Mouse (Mus musculus): ENCODE results near the gene Lurap1l.
"Not testable (repeated sequence)": the region's sequence is repeated elsewhere in the genome, so short reads cannot be mapped to it uniquely, and the experiment has no call there.

Gene Lurap1l

DNA sequence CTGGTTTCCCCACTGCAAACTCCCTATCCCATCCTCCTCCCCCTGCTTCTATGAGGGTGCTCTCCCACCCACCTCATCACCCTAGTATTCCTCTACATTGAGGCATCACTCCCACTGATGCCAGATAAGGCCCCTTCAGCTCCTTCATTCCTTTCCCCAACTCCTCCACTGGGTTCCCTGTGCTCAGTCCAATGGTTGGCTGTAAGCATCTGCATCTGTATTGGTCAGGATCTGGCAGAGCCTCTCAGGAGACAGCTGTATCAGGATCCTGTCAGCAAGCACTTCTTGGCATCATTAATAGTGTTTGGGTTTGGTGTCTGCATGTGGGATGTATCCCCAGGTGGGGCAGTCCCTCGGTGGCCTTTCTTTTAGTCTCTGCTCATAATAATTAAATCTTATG lies 6.7 kb downstream of the Lurap1l start:
- not testable (repeated sequence) for DNase-seq (ENCODE audit: low read depth, low spot score)

- peak; percentile 33 for DNase-seq (ENCODE audit: low read depth, low spot score)
Observed at GRCm38 (mm10) chr4:80917812-80918211, 7.4 kb downstream of the Lurap1l start.

GRCm38 (mm10) chr4:80918526-80919129 lies 8.2 kb downstream of the Lurap1l start:
- DNase-seq (ENCODE audit: low read depth, low spot score), result peak; percentile 57

GRCm38 (mm10) chr4:80919217-80919867 lies 8.9 kb downstream of the Lurap1l start:
- peak; percentile 33 for DNase-seq (ENCODE audit: low read depth, low spot score)

DNA sequence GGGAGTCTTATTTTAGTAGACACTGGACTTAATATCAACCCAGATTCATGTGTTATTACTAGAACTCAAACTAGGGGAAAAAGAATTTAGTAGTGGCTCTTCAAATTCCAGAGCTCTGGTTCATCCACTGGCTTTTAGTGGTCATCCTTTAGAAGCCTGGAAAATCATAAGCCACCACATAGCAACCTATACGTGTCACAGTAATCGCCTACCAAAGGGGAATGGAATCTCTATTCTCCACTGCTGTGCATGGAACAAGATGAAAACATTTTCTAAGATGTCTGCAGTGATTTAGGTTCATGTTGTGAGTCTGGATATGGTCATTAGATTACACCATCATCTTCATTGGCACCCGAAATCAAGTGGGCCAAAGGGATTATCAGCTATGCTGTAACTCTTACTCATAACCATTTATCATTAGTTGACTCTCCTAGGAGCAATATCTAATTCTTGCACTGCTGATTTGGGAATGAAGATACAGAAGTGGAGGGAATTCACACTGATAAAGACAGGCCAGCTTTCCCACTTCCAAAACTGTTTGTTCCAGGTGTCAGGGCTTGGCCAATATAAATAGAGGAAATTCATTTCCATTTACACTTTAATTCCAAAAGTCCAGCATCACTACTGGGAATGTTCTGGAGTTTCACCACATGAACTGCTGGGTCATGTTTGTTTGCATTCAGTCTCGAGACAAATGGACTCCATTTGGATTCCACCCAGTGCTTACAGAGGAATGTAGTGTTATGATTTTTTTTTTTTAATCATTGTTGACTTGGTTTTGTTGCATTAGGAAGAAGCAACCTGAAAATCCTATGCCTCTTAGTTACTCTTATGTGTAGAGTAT lies 11.4 kb downstream of the Lurap1l start:
- no peak for DNase-seq (ENCODE audit: low read depth, low spot score)

DNA sequence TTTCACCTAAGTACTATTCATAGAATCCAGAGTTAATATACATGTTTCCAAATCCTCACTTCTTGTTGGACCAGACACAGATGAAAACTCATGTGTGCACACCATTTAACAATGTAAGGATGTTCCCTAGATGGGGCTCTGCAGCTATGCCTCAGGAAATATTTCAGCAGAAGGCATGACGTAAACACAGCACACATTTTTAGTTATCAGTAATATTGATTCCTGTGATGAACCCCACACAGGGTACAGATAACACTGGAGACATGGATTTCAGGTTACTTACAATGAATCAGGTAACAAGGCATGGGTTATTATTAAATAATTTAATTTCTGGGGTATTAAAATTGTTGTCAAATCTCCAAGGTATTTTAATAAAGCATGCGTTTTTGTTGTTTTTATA lies 12.2 kb downstream of the Lurap1l start:
- no peak for DNase-seq (ENCODE audit: low read depth, low spot score)

GRCm38 (mm10) chr4:80924815-80925214 lies 14.4 kb downstream of the Lurap1l start:
- peak; percentile 64 for DNase-seq (ENCODE audit: low read depth, low spot score)

GRCm38 (mm10) chr4:80925752-80926519 lies 15.5 kb downstream of the Lurap1l start:
- peak; percentile 47 for DNase-seq (ENCODE audit: low read depth, low spot score)

- DNase-seq (ENCODE audit: low read depth, low spot score), result no peak
Observed at GRCm38 (mm10) chr4:80934749-80935148, 24.3 kb downstream of the Lurap1l start.

GRCm38 (mm10) chr4:80939115-80939514 lies 28.7 kb downstream of the Lurap1l start:
- DNase-seq (ENCODE audit: low read depth, low spot score), result no peak

DNA sequence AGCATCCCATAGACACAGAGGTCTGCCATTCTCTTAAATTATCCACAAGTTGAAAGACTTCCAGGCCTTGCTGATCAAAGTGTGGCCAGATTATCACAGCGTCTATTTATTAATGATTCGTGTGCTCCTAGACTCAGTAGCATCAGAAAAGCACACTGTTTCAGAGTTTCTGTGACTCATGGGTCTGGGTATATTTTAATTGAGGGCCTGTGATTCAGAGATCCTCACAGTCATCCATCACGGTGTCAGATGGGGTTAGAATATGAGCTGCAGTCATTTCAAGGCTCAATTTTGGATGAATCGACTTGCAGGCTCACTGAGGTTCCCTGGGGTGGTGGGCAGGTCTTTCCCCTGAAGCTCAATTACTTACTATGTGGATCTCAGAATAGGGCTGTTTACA lies 30.5 kb downstream of the Lurap1l start:
- DNase-seq (ENCODE audit: low read depth, low spot score), result peak; percentile 29

- no peak for DNase-seq (ENCODE audit: low read depth, low spot score)
Observed at GRCm38 (mm10) chr4:80941978-80942377, 31.5 kb downstream of the Lurap1l start.

GRCm38 (mm10) chr4:80944605-80945004 lies 34.2 kb downstream of the Lurap1l start:
- DNase-seq (ENCODE audit: low read depth, low spot score), result peak; percentile 71

DNA sequence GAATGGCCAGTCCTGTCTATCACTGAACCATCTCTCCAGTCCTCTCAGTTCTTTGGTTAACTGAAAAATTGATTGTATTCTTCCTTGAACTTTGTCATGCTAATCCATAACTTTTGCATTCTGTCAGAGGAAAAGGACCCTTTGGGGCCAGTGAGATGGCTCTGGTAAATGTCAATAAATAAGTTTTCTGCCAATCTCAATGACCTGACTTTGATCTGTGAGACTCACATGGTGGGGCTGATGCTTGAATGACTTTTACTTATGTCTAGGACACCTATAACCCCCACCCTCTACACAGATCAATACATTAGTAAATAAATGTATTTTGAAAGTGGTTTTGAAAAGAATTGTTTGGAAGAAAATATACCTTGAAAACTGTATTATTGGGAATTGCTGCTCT lies 38.7 kb downstream of the Lurap1l start:
- no peak for DNase-seq (ENCODE audit: low read depth, low spot score)

DNA sequence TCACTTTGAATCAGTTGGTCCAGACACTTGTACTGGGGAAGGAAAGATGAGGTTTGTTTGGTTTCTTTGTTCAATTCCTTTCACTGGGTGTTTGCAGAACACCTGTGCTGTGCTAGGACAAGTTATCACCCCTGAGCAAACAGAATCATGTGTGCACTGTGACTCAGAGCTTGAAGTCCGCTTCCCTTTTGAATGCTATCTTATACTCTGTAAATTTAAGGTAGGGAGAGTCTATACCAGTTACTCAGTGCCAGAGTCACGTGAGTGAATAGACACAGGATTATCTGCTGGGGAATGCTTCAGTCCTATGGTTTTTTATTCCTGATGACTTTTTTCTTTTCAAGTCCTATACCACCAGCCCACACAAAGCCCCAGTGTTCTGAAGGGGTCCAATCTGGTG lies 39.3 kb downstream of the Lurap1l start:
- no peak for DNase-seq (ENCODE audit: low read depth, low spot score)

- DNase-seq (ENCODE audit: low read depth, low spot score), result peak; percentile 15
Observed at GRCm38 (mm10) chr4:80950280-80950781, 39.9 kb downstream of the Lurap1l start.

- DNase-seq (ENCODE audit: low read depth, low spot score), result peak; percentile 26
Observed at GRCm38 (mm10) chr4:80952653-80953052, 42.2 kb downstream of the Lurap1l start.

- no peak for DNase-seq (ENCODE audit: low read depth, low spot score)
Observed at GRCm38 (mm10) chr4:80955942-80956341, 45.5 kb downstream of the Lurap1l start.

DNA sequence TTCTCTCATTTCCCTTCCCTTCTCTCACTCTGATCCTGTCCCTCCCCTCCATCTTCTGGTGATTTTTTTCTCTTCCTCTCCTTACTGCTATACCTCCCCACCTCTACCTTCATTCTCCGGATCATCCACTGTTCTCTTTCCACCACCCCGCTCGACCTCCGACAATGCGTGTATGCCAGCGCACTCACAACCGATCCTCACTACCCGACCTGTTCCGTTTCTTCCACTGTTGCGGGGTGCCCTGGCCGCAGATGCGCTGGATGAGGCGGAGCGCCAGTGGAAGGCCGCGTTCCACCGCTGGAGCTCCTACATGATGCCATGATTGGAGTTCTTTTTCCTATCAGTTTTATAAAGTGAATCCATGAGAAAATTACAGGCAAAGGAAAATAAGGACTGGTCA lies 57.1 kb downstream of the Lurap1l start:
- DNase-seq (ENCODE audit: low read depth, low spot score), result no peak

DNA sequence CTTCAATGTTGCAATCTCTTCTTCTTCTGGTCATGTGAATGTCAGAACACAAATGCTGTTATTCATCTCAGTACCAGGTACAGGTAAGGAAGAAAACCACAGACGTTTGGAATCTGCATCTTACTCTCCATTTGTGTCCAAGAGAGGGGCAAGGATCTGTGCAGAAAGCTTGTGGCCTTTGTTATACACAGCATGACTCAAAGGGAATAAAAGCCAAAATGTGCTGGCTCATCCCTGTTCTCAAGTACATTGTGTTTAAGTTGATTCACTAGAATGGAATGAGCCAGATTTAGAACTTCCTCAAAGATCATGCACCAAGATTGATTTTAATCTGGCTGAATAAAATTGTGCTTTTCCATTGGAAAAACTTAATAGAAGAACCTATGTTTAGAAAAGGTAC lies 61.4 kb downstream of the Lurap1l start:
- peak; percentile 63 for DNase-seq (ENCODE audit: low read depth, low spot score)

DNA sequence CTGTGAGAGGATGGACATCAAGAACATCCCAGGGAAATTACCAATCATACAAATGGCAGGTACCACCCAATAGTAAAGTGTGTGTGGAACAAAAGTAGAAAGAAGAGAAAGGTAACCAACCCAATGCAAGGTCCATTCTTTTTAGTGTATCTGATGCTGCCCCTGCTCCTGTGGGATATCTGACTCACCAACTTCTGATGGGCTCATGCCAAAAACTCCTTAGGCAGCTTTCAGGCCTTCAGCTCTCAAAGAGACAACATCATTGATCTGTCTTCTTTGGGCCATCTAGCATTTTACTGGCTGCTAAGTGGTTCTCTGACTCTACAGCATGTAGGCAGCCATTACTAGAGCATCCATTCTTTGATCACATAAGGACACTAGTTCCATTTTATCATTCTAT lies 63.5 kb downstream of the Lurap1l start:
- DNase-seq (ENCODE audit: low read depth, low spot score), result no peak

- no peak for DNase-seq (ENCODE audit: low read depth, low spot score)
Observed at GRCm38 (mm10) chr4:80990819-80991218, 80.4 kb downstream of the Lurap1l start.
